Mouse (Mus musculus) embryonic facial prominence, embryonic 10.5 days (tissue): ENCODE results near the gene Tmprss9. TPM values are rescaled to one million over a fixed set of nuclear protein-coding genes. Genes with fewer than 3 reads are reported as not detected.
"Not testable (repeated sequence)": the region's sequence is repeated elsewhere in the genome, so short reads cannot be mapped to it uniquely, and the experiment has no call there.

Experiments used
- DNase-seq: peaks from one replicate; pipeline ENCODE4 v3.0.0-alpha.2; 2017; ENCODE audit warnings: low spot score
- H3K27ac ChIP-seq: fragments of 300-500 bp; sonication (generic); replicated peaks from 2 replicates; pipeline ENCODE4 v1.5.1; 2016; ENCODE audit warnings: mild to moderate bottlenecking
- H3K27me3 ChIP-seq: fragments of 300-500 bp; sonication (generic); replicated peaks from 2 replicates; pipeline ENCODE4 v1.6.1; 2016; ENCODE audit warnings: low read depth, mild to moderate bottlenecking; ENCODE audit not compliant: poor library complexity, severe bottlenecking
- H3K36me3 ChIP-seq: fragments of 300-500 bp; sonication (generic); replicated peaks from 2 replicates; pipeline ENCODE4 v1.6.1; 2016; ENCODE audit warnings: mild to moderate bottlenecking, moderate library complexity
- H3K4me1 ChIP-seq: fragments of 300-500 bp; sonication (generic); 2 replicates; pipeline ENCODE4 v1.6.1; 2016
- H3K4me3 ChIP-seq: fragments of 300-500 bp; sonication (generic); 2 replicates; pipeline ENCODE4 v1.5.1; 2016; ENCODE audit warnings: mild to moderate bottlenecking, moderate library complexity
- H3K9me3 ChIP-seq: fragments of 300-500 bp; sonication (generic); 2 replicates; pipeline ENCODE4 v1.6.1; 2016; ENCODE audit warnings: mild to moderate bottlenecking
- WGBS: fragments of 180-500 bp; shearing (Covaris S2); methylation state at CpG from one replicate; pipeline ENCODE4 v1.1.7; 2016; 5-methylcytosine and 5-hydroxymethylcytosine counted together
- polyA plus RNA-seq: library from polyadenylated mRNA; unstranded; fragments of >200 nt; fragmentation: Nextera tagmentation; extraction: Ambion mirVana; gene quantifications from 2 replicates; pipeline ENCODE4 v1.2.1, GENCODE M21; 2016

The Tmprss9 gene
- polyA plus RNA-seq, result 0.06 and 0.10 TPM in 2 replicates

GRCm38 (mm10) chr10:80871581-80871980 lies at the start of gene Tmprss9:
Tmprss9 (plus strand) TSS chr10:80871848.
- peaks cover 22% of the 10 kb centered on the region for H3K36me3 ChIP-seq
- 36% methylated on average over 9 of the region's 9 CpGs for WGBS
- no peak within 1 kb of the TSS for H3K4me3 ChIP-seq
- no peak for DNase-seq
- no peaks in the 10 kb centered on the region for H3K9me3 ChIP-seq
- no peak within 1 kb of the TSS for H3K27ac ChIP-seq
- peaks cover 2% of the 10 kb centered on the region for H3K4me1 ChIP-seq
- peaks cover 8% of the 10 kb centered on the region; the same call in 1 of the 2 replicates for H3K27me3 ChIP-seq

GRCm38 (mm10) chr10:80821991-80822390 lies 49.7 kb upstream of the Tmprss9 start:
- DNase-seq, result no peak
- H3K9me3 ChIP-seq, result no peaks in the 10 kb centered on the region
- no peak overlapping the region for H3K4me3 ChIP-seq
- 47% methylated on average over 2 of the region's 2 CpGs for WGBS
- H3K27me3 ChIP-seq, result no peaks in the 10 kb centered on the region
- H3K36me3 ChIP-seq, result no peaks in the 10 kb centered on the region
- no peak overlapping the region for H3K27ac ChIP-seq
- H3K4me1 ChIP-seq, result peaks cover 2% of the 10 kb centered on the region; the same call in 1 of the 2 replicates

GRCm38 (mm10) chr10:80822528-80822927 lies 49.1 kb upstream of the Tmprss9 start:
- DNase-seq, result no peak
- Histone ChIP-seq H3K27me3 (no peaks in the 10 kb centered on the region), H3K4me1 (peaks cover 4% of the 10 kb centered on the region), H3K36me3 (no peaks in the 10 kb centered on the region), H3K9me3 (no peaks in the 10 kb centered on the region), H3K4me3 (no peak overlapping the region), H3K27ac (no peak overlapping the region)
- 89% methylated on average over 5 of the region's 5 CpGs for WGBS

- Histone ChIP-seq H3K27ac (no peak overlapping the region), H3K9me3 (no peaks in the 10 kb centered on the region), H3K4me3 (no peak overlapping the region), H3K4me1 (peaks cover 12% of the 10 kb centered on the region), H3K36me3 (peaks cover 7% of the 10 kb centered on the region), H3K27me3 (no peaks in the 10 kb centered on the region)
- no peak for DNase-seq
- WGBS, result 85% methylated on average over 1 of the region's 1 CpGs
Measured at GRCm38 (mm10) chr10:80823316-80823715, 48.3 kb upstream of the Tmprss9 start.

- WGBS, result 67% methylated on average over 8 of the region's 8 CpGs
- no peak overlapping the region; the same call in 1 of the 2 replicates for H3K27ac ChIP-seq
- H3K36me3 ChIP-seq, result peaks cover 12% of the 10 kb centered on the region
- H3K9me3 ChIP-seq, result no peaks in the 10 kb centered on the region
- peaks cover 16% of the 10 kb centered on the region for H3K4me1 ChIP-seq
- H3K4me3 ChIP-seq, result no peak overlapping the region
- DNase-seq, result no peak
- no peaks in the 10 kb centered on the region for H3K27me3 ChIP-seq
Measured at GRCm38 (mm10) chr10:80823847-80824643, 47.6 kb upstream of the Tmprss9 start.

- DNase-seq, result no peak
- no peak overlapping the region for H3K27ac ChIP-seq
- H3K4me3 ChIP-seq, result no peak overlapping the region
- H3K36me3 ChIP-seq, result peaks cover 20% of the 10 kb centered on the region
- no peaks in the 10 kb centered on the region for H3K27me3 ChIP-seq
- 81% methylated on average over 2 of the region's 2 CpGs for WGBS
- H3K4me1 ChIP-seq, result peaks cover 23% of the 10 kb centered on the region
- H3K9me3 ChIP-seq, result no peaks in the 10 kb centered on the region
Measured at GRCm38 (mm10) chr10:80824827-80825226, 46.8 kb upstream of the Tmprss9 start.

GRCm38 (mm10) chr10:80826151-80827062 lies 45.2 kb upstream of the Tmprss9 start, which contains the start of gene Oaz1:
Oaz1 (plus strand) TSS chr10:80826656.
- Histone ChIP-seq H3K4me1 (peaks cover 39% of the 10 kb centered on the region), H3K36me3 (peaks cover 28% of the 10 kb centered on the region), H3K9me3 (no peaks in the 10 kb centered on the region), H3K4me3 (peak within 1 kb of the TSS; percentile 92), H3K27me3 (no peaks in the 10 kb centered on the region), H3K27ac (peak within 1 kb of the TSS; percentile 97)
- WGBS, result under 1% methylated on average over 82 of the region's 82 CpGs
- DNase-seq, result peak; percentile 98

GRCm38 (mm10) chr10:80827063-80827869 lies 44.4 kb upstream of the Tmprss9 start:
- H3K4me1 ChIP-seq, result peaks cover 47% of the 10 kb centered on the region
- DNase-seq, result no peak
- H3K27me3 ChIP-seq, result 0 out of 2 replicates have a peak, but pooled peaks cover 2% of the 10 kb centered on the region
- no peaks in the 10 kb centered on the region for H3K9me3 ChIP-seq
- H3K4me3 ChIP-seq, result peak overlapping the region; percentile 92
- peaks cover 28% of the 10 kb centered on the region for H3K36me3 ChIP-seq
- 9% methylated on average over 29 of the region's 29 CpGs for WGBS
- peak overlapping the region; percentile 97 for H3K27ac ChIP-seq

- Histone ChIP-seq H3K27me3 (peaks cover 8% of the 10 kb centered on the region; the same call in 1 of the 2 replicates), H3K27ac (no peak overlapping the region), H3K9me3 (no peaks in the 10 kb centered on the region), H3K4me1 (peaks cover 53% of the 10 kb centered on the region), H3K36me3 (peaks cover 28% of the 10 kb centered on the region), H3K4me3 (peak overlapping the region; percentile 92)
- 87% methylated on average over 10 of the region's 10 CpGs for WGBS
- no peak for DNase-seq
Measured at GRCm38 (mm10) chr10:80827870-80828420, 43.7 kb upstream of the Tmprss9 start.

- not testable (repeated sequence) for H3K9me3 ChIP-seq, H3K27ac ChIP-seq, DNase-seq
- peaks cover 15% of the 10 kb centered on the region for H3K27me3 ChIP-seq
- peaks cover 28% of the 10 kb centered on the region for H3K36me3 ChIP-seq
- 82% methylated on average over 9 of the region's 9 CpGs for WGBS
- H3K4me1 ChIP-seq, result peaks cover 60% of the 10 kb centered on the region
- H3K4me3 ChIP-seq, result peak overlapping the region; percentile 92
Measured at GRCm38 (mm10) chr10:80828587-80828986, 43.1 kb upstream of the Tmprss9 start.

GRCm38 (mm10) chr10:80829359-80830278 lies 42.0 kb upstream of the Tmprss9 start:
- H3K27ac ChIP-seq, result no peak overlapping the region
- H3K27me3 ChIP-seq, result peaks cover 25% of the 10 kb centered on the region
- peak overlapping the region; percentile 3; the same call in 1 of the 2 replicates for H3K4me3 ChIP-seq
- WGBS, result 64% methylated on average over 1 of the region's 1 CpGs
- H3K9me3 ChIP-seq, result peaks cover 7% of the 10 kb centered on the region
- H3K36me3 ChIP-seq, result peaks cover 32% of the 10 kb centered on the region
- peaks cover 63% of the 10 kb centered on the region for H3K4me1 ChIP-seq
- DNase-seq, result no peak
